Mouse (Mus musculus) embryonic fibroblast, embryonic 13.5 days (primary cell): ENCODE data around the gene Ripk3.

Experiments used
- CTCF ChIP-seq: IDR thresholded peaks from 2 replicates; pipeline ENCODE4 v1.5.1; 2011; ENCODE audit warnings: mild to moderate bottlenecking, control low read depth, low read length, moderate library complexity, borderline replicate concordance; ENCODE audit not compliant: insufficient read depth
- POLR2A ChIP-seq: IDR thresholded peaks from 2 replicates; pipeline ENCODE4 v1.6.1; 2011; ENCODE audit warnings: low read depth, mild to moderate bottlenecking, control low read depth, low read length, moderate library complexity

DNA sequence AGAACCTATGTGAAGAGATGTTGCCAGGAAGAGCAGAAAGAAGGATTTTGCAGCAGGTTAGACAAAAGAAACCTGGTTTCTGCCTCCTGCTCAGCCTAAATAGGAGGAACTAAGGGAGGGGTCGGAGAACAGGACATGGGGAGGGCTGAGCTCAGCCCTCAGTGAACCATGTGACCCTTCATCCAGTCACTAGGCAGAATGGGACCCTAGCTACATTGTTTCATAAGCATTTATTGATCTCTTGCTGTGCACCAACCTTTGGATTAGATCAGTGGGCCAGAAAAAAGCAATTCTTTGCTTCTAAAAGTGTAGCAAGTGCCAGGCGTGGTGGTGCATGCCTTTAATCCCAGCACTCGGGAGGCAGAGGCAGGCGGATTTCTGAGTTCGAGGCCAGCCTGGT is 49.6 kb upstream of the Ripk3 start:
- TF ChIP-seq CTCF (no peak), POLR2A (no peak)
